Mouse (Mus musculus): Measurements from ENCODE around the gene Fggy.

Fggy gene

DNA sequence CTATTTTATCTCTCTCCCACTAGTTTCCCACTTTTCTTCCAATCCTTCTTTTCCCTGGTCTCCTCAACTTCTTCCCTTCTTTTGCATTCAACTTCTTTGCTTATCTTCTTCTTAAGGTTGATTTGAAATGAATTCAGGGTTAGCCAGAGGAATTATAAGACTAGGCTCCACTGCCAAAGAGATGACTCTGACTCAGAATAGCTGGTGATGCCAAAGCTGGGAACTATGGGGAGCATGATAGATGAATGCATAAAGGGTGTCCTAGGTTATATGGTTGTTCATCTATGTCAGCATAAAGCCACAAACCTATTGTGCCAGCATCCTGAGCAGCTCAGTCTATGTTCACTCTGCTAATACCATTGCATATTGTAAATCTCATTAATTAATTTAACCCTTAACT lies 348.8 kb downstream of the Fggy start:
- no peak for DNase-seq (ENCODE audit: low spot score)

DNA sequence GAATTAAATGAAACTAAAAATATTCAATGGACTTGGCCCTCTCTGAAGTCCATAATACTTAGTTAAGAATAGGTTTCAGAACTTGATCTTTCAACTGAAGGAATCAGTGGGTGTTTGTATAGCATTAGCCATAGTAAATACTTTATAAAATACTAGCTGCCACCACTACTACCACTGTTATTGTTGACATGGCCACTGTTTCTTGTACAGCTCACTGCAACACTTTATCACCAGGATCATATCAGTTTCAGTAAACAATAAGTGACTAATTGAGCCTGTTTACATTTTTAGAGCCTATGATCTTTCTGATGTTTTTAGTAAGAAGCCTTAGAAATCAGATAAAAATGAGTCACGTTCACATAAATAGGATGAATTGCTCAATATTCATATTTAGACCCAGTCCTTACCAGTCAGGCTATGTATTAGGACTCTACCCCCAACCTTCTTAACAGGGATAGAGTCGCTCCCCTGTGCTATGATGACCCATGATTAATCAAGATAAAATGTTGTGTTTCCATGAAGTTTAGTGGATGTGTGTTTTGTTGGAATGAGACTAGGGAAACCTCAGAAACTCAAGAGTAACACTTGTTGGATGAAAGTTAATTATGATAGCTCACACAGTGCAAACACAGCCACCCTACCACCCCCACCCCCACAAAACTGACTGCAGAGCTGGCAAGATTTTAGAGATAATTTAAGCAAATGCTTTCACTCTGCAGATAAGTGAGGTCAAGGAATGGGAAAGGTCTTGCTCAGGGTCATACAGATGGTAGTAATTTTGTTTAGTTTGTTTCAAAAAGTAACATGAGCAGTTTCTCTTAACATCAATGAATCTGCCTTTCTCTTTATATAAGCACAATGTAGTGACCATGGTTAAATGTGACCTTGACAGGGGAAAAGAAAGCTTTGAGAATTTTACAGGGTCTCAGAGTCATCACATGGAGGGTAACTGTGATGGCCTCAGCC lies 352.7 kb downstream of the Fggy start:
- DNase-seq (ENCODE audit: low spot score), result no peak

DNA sequence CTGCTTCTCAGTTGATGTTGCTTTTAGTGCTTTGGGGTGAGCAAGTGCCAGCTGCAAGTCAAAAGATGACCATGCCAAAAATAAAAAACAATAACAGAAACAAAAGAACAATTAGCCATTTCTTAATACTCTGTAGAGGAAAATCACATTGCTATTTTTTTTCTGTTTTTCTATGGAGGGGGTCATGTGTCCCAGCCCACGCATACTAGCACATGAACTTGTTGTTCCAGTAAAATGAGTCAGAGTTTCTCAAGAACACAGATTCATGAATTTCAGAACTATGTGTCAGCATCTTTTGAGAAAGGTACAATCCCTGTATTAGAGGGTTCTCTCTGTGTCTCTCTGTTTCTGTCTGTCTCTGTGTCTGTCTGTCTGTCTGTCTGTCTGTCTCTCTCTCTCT lies 355.7 kb downstream of the Fggy start:
- DNase-seq (ENCODE audit: low spot score), result no peak

DNA sequence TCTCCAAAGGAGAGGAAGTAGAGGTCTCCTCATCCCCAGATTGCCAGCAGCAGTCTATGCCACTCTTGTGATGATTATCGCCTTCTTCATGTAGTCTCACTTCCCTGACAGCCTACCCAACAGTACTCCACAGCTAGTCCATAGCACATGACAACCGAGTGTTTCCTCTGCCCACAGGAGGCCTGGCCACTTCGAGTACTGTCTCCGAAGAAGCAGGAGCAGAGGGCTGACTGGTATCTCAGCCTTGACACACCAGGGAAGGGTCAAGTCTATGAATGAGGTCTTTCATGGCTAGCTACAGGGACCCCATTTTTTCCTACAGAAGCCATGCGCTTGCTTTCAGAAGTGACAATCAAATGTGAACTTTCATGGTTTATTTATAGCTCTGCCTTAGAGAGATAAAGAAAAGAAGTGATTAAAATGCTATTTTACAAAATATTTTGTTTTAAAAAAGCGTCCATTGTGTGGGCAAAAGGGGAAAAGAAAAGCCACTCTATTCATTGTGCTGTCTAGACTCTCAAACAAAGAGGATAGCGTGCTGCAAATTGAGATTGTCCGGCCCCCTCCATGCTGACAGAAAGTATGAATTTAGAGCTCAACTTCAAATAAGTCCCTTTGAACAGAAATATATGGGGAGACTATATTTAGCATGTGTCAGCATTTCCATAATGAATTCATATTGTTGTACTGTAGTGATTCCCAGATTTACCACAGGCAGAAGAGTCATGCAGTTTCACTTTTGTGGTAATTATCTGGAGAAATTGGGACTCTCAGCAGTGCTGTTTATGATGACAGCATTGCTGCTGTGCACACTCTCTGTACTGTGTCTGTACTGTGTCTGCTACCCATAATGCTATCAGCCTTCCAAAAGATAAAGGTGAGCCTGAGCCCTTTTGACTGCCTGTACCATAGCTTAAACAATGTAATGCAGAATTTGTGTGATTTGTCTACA lies 358.6 kb downstream of the Fggy start:
- DNase-seq (ENCODE audit: low spot score), result no peak

DNA sequence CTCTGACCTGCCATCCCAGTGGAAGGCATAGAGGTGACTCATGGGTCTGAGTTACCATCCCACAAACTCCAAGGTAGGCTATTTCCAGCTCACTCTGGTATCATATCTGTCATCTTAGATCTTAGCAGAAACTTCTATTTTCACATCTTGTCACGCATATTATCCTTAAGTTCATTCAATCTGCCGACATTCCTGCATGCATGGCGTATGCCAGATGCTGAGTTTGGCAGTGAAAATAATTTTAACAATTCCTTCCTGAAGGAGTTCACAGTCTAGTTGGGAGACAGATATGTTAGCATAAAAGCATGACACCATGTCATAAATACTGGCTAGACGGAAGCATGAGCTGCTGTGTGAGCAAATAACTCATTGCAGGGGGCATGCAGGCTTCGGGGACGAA lies 360.4 kb downstream of the Fggy start:
- DNase-seq (ENCODE audit: low spot score), result no peak

DNA sequence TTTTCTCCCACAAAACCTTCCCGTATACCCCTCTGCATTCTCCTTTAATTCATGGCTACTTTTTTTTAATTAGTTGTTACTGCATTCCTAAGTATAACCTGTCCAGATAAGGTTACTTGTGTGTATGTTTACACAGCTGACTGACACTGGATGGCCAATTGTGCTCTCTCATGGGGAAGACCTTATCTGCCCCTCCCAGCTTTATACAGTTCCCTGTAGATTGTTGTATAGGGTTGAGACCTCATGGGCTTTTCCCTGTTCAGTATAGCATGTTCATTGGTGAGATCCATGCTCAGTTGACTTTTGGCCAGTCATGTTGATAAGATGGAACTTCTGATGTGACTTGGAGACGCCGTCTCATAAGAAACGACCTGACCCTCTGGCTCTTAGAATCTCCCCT lies 363.1 kb downstream of the Fggy start:
- DNase-seq (ENCODE audit: low spot score), result no peak

DNA sequence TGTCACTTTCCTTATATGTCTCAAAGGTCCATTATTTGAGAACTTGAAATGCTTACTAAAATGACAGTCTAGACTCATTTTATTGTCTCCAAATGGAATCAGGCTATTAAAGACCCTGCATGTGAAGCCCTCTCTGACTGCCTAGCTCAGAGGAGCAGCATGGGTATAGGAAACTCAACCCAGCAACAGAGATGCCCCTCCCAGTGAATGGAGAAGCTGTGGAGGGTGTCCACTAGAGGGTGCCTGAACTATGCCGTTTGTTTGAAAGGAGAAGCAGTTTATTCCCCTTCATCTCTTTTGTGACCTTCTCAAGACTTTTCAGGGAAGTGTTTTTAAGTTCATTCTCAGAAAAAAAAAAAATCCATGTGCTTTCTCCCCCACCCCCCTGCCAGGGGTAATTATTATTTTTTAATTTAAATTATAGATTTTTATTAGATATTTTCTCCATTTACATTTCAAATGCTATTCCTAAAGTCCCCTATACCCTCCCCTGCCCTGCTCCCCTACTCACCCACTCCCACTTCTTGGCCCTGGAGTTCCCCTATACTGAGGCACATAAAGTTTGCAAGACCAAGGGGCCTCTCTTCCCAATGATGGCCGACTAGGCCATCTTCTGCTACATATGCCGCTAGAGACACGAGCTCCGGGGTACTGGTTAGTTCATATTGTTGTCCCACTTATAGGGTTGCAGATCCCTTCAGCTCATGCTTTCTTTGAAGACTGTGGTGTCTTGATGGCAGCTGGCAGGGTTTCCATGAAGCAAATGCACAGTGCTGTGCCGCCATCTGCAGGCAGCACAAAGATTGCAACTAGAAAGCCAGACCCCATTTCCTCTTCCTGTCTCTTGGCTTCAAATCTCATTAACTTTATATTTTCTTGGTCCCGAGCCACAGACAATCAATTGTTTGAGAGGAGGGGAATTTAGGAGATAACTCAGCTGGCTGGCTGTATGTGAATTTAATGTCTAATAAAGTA lies 367.2 kb downstream of the Fggy start:
- peak; percentile 56 for DNase-seq (ENCODE audit: low spot score)

DNA sequence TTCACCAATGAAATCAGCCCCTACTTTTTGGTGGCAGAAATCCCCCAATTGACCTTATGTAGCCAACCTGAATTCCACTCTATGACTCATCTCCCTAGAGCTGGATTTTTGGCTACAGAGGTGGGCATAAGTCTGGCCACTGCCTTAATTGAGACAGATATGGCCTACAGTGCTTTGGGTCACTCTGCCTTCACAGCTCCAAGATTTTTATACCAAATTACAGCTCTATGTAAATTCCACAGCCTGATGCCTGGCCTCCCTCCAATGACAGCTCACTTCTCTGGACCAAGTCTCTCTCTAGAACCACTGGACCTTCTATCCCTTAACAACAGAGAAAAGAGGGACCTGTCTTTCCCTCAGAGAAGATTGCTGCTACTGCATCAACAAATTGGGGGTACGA lies 371.5 kb downstream of the Fggy start:
- no peak for DNase-seq (ENCODE audit: low spot score)

DNA sequence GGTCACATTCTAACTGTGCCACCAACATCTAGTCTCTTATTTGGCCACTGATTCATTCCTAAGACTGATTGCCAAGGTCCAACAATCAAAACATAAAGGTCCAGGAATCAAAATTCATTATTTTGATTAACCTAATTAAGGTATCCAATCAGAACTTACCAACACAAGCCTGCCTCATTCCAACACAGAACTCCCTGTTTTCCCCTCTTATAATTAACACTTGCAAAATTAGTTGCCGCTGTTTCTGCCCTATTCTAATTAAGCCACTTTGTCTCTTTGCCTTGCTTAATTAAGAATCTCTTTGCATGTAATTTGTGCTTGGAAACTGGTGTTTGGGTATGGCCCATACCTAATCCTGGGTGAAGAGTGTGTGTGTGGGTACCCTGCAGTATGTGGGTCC lies 372.6 kb downstream of the Fggy start:
- DNase-seq (ENCODE audit: low spot score), result no peak

DNA sequence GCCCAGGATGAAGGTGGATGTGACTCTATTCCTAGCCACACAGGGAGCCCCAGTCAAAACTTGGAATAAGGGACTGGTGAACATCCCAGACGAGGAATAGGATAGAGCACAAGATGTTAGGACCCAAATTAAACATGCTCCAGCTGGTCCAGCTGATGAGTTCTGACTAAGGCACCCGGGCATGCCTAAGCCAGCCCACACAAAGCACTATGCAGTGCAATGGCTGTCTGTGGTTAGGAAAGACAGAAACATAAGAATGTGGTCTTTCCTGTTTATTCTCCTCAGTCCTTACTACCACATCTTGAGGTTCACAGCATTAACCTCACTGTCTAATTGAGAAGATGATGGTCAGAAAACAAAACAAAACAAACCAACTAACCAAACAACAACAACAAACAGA lies 374.0 kb downstream of the Fggy start:
- no peak for DNase-seq (ENCODE audit: low spot score)

DNA sequence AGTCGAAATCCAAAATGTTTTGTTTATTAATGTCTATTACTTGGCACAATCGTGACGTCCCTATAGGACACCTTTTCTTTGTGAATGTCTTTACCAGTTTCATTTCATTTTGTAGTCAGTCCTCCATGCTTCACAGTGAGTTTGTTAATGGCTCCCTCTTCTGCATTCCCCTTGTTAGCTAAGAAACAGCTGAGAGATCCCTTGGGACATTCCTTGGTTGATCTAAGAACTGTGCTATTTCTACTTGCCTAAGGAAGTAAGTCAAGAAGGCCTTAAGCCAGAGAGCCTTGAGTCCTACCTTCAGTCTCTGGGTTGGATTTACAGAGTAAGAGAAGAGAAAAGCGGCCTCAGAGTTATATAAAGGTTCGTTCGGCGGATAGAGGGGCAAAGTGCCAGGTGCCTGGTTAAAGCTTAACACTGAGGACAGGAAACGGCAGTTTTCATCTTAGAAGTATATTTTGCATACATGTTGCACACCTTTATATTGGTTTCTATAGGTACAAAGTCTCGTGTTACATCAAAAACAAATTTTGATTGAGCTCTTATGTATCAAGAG lies 376.6 kb downstream of the Fggy start:
- DNase-seq (ENCODE audit: low spot score), result no peak

DNA sequence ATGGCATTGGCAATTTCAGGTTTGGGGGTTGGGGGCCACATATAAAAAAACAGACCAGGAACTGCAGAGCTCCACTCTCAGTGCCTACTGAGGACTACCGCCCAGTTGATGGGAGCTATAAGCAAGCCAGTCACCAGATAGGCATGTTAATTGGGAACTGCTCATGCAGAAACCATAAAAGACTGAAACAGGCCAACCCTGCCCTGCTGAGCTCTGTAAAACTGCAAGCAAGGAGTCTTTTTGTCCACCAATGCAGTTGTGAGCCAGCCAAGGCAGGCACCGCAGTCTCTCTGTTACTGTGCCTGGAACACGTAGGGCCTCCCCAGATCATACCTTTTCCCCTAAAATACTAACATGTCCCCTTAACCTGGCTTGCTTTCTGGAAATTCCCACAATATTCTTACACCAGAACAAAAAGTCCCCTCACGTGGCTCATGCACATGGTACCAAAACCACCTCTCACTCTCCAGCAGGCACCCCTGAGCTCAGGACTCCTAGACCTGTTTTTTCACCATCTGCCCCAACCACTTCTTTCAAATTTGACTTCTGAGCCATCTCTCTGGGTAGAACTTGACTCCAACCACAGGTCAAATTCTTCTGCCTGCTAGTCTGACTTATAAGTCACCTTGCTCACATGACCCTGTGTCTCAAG lies 377.2 kb downstream of the Fggy start:
- peak; percentile 12 for DNase-seq (ENCODE audit: low spot score)

DNA sequence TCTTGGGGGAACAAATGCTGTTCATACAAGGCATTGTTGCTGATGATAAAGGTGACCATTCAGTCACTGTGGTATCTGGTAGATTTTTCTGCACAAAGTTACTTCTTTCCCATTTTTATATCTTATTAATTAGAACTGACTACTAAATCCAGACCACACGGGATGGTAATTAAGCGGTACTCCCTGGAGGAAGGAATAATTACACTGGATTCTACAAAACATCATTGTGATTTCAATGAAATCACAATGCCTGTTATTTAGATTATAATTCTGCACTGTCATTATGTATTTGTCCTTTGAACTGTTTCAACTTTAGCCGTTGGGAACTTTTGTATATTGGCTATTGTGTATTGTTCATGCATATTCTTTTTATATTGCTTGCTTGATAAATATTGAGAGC lies 381.4 kb downstream of the Fggy start:
- no peak for DNase-seq (ENCODE audit: low spot score)

DNA sequence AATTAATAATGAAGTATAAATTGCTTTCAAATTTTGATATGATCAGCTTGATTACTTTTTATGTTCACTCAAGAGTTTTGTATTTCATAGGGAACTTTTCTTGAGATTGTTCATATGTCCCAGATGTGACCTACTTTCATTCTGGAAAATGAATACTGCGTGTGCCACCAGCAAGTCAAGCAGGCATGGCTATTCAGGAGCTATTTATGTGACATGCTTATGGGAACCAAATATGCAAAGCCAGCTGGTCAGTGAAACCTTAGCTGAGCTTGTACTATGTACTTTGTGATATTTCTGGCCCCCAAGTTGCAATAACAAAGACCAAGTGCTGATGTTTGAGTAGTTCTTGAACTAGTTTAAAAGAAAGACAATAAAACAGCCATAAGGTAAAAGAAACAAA lies 390.6 kb downstream of the Fggy start:
- no peak for DNase-seq (ENCODE audit: low spot score)

DNA sequence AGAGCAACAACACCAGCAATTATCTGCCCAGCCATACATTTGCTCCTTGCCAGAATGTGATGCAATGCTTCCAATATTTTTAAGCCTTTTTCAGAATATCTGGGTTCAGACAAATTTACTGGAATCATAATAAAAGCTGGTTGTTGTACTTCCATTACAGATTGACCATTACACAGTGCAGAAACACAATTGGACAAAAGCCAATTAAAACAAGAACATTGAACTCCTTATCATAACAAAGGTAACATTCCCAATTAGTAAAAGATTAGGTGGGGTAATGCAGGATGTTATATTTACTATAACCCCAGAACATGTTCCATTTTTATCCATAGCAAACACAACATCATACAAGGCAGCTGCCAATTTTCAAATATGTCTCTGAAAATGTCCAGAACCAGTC lies 396.0 kb downstream of the Fggy start:
- peak; percentile 36 for DNase-seq (ENCODE audit: low spot score)

DNA sequence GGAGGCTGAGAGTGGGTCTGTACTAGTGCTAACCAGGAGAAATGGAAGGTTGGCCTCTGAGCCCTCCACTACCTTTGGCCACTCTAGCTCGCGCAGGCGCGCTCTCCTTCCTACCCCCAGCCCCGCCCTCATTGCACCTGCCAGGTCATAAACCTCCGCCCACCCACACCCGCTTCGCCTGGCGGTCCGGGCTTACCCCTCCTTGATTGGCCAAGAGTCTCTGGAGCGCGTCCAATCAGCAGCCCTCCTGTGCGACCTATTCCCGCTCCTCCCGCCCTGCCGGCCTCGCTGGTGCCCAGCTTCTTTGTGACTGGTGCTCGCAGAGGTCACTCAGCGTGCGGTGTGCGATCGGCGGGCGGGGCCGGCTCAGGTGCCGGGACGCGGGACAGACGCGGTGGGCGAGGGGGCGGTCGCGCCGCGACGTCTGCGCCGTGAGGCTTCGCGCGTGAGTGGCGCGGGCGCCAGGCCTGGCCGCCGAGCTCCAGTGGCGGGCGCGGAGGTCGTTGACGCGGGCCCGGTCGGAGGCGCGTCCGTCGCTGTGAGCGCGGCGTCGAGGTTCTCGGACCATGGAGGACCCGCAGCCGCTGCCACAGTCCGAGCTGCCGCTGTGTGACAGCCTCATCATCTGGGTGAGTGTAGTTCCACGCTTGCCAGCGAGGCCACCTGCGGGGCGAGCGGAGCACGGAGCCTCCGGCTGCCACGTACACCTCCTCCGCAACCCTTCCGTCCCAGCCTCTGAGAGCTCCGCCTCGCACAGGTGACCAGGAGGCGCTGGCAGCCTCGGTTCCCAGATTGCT lies 409.8 kb downstream of the Fggy start, which contains the start of gene Hook1:
Gene Hook1, plus strand, starts transcription at position 313 of the 797 bp plus-strand sequence.
- peak; percentile 95 for DNase-seq (ENCODE audit: low spot score)

All from MN1 (cell line).